Mouse (Mus musculus) myocyte (in vitro differentiated cells): ENCODE data around the gene Mbnl2.

Source experiments
- MAX ChIP-seq: IDR thresholded peaks from one replicate; pipeline ENCODE4 v1.6.1; 2011; ENCODE audit warnings: low read depth, mild to moderate bottlenecking, control low read depth
- MYOD1 ChIP-seq, 3 experiments: IDR thresholded peaks; one replicate each; pipeline ENCODE4 v1.6.1; 2011; ENCODE audit warnings: control low read depth in 2 of 3, low read depth in 2 of 3, mild to moderate bottlenecking in 2 of 3, moderate library complexity in 1 of 3; ENCODE audit not compliant: insufficient read length in 2 of 3, control insufficient read depth in 1 of 3
- MYOG ChIP-seq, 3 experiments: IDR thresholded peaks; one replicate each; pipeline ENCODE4 v1.6.1; 2011; ENCODE audit warnings: control low read depth in 2 of 3, low read depth in 2 of 3, mild to moderate bottlenecking in 2 of 3; ENCODE audit not compliant: insufficient read length in 2 of 3, control insufficient read depth in 1 of 3, insufficient read depth in 1 of 3
- POLR2A ChIP-seq: IDR thresholded peaks from one replicate; pipeline ENCODE4 v1.6.1; 2011; ENCODE audit warnings: low read depth, mild to moderate bottlenecking, control low read depth, moderate library complexity; ENCODE audit not compliant: insufficient read length
- POLR2AphosphoS2 ChIP-seq: IDR thresholded peaks from one replicate; pipeline ENCODE4 v1.6.1; 2011; ENCODE audit warnings: low read depth, control low read depth; ENCODE audit not compliant: insufficient read length
- TCF12 ChIP-seq: IDR thresholded peaks from one replicate; pipeline ENCODE4 v1.6.1; 2011; ENCODE audit warnings: mild to moderate bottlenecking, control low read depth; ENCODE audit not compliant: poor library complexity, insufficient read depth, severe bottlenecking
- TCF3 ChIP-seq: IDR thresholded peaks from one replicate; pipeline ENCODE4 v1.6.1; 2011; ENCODE audit warnings: low read depth, control low read depth; ENCODE audit not compliant: insufficient read length
- USF1 ChIP-seq: IDR thresholded peaks from one replicate; pipeline ENCODE4 v1.6.1; 2011; ENCODE audit warnings: low read depth, mild to moderate bottlenecking, control low read depth, moderate library complexity

GRCm38 (mm10) chr14:120242711-120243110, 32.8 kb upstream of the Mbnl2 start:
- TF ChIP-seq POLR2A (no peak), MAX (no peak), POLR2AphosphoS2 (no peak), TCF12 (no peak), USF1 (no peak), MYOD1 (IDR thresholded peaks at IDR 0.05; ENCODE audit: control insufficient read depth in 1 of 3, insufficient read length in 2 of 3, low read depth in 2 of 3) (no peak), TCF3 (no peak), MYOG (IDR thresholded peaks at IDR 0.05; ENCODE audit: control insufficient read depth in 1 of 3, insufficient read depth in 1 of 3, insufficient read length in 2 of 3, low read depth in 2 of 3) (no peak)
